Mouse (Mus musculus) thymus, postnatal 10 days (tissue): ENCODE results near the gene Pik3c2g.

Experiments
- DNase-seq, 2 experiments: peaks; one replicate each; pipeline ENCODE4 v3.0.0; 2021; ENCODE audit warnings: low spot score in 2 of 2

Gene Pik3c2g

GRCm38 (mm10) chr6:139586892-139587291 is at the start of gene Pik3c2g:
Gene Pik3c2g (plus strand): TSS chr6:139587221.
- no peak for DNase-seq

GRCm38 (mm10) chr6:139538469-139538868 is 48.6 kb upstream of the Pik3c2g start:
- DNase-seq, result no peak

- no peak for DNase-seq
These were observed 31.4 kb upstream of the Pik3c2g start for GRCm38 (mm10) chr6:139555537-139556179.

GRCm38 (mm10) chr6:139569211-139569610 is 17.8 kb upstream of the Pik3c2g start:
- DNase-seq, result no peak

GRCm38 (mm10) chr6:139575854-139576253 is 11.2 kb upstream of the Pik3c2g start:
- no peak for DNase-seq

GRCm38 (mm10) chr6:139576261-139577014 is 10.6 kb upstream of the Pik3c2g start:
- no peak for DNase-seq

GRCm38 (mm10) chr6:139577026-139577861 is 9.8 kb upstream of the Pik3c2g start:
- no peak for DNase-seq

- DNase-seq, result no peak
These were observed 457 bp downstream of the Pik3c2g start for GRCm38 (mm10) chr6:139587478-139587877.

- no peak for DNase-seq
These were observed 1.4 kb downstream of the Pik3c2g start for GRCm38 (mm10) chr6:139588409-139588808.

- no peak for DNase-seq
These were observed 2.3 kb downstream of the Pik3c2g start for GRCm38 (mm10) chr6:139589291-139589690.

- no peak for DNase-seq
These were observed 2.8 kb downstream of the Pik3c2g start for GRCm38 (mm10) chr6:139589854-139590253.

GRCm38 (mm10) chr6:139592081-139592480 is 5.1 kb downstream of the Pik3c2g start:
- DNase-seq, result no peak

- DNase-seq, result no peak
These were observed 9.4 kb downstream of the Pik3c2g start for GRCm38 (mm10) chr6:139596433-139596832.

GRCm38 (mm10) chr6:139599216-139599615 is 12.2 kb downstream of the Pik3c2g start:
- DNase-seq, result no peak

GRCm38 (mm10) chr6:139618774-139619173 is 31.8 kb downstream of the Pik3c2g start:
- no peak for DNase-seq

GRCm38 (mm10) chr6:139624756-139625155 is 37.7 kb downstream of the Pik3c2g start:
- no peak for DNase-seq

- no peak for DNase-seq
These were observed 47.5 kb downstream of the Pik3c2g start for GRCm38 (mm10) chr6:139634561-139634960.

GRCm38 (mm10) chr6:139655399-139655798 is 68.4 kb downstream of the Pik3c2g start:
- DNase-seq, result no peak

GRCm38 (mm10) chr6:139662462-139662861 is 75.4 kb downstream of the Pik3c2g start:
- no peak for DNase-seq

GRCm38 (mm10) chr6:139718416-139718984 is 131.5 kb downstream of the Pik3c2g start:
- no peak for DNase-seq

- no peak for DNase-seq
These were observed 132.7 kb downstream of the Pik3c2g start for GRCm38 (mm10) chr6:139719639-139720221.
